18 mouse cellular contexts compared by ENCODE assay signal in the genomic region with DNA sequence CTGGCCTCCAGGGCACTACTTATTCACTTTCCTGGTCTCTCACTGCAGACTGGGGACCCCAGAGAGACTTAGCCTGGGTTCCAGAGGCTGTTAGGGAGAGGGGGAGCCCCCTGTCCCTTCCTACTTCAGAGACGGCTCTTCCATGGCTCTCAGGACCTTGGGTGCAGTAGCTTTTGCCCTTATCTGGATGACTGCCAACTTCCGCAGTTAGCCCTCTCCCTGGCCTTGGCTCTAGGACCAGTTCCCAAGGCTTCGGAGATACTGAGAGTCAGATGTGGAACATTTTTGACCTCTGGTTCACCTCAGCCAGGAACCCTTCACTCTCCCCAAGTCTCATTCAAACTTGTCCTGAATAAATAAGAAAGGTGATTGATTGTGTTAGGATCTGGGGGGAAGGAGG. TPM values are rescaled to one million over a fixed set of nuclear protein-coding genes. Genes with fewer than 3 reads are reported as not detected.
DNase-seq lines count a peak whose midpoint lies in the region; ATAC-seq and TF ChIP-seq lines count a peak whose summit lies in the region.
"Had no signal": no experiment of that assay in that cellular context is flagged by ENCODE, and none has a peak within 500 bp of the region (broad histone marks: within the 10 kb centered on the region; RNA-seq: fewer than 3 reads in every experiment).

No protein-coding gene starts in this region.

- peak; percentile 10; the same call in 1 of the 2 replicates for ATAC-seq in heart, embryonic 12.5 days (ENCODE audit: insufficient number of reproducible peaks, low FRiP score)
- no peak for ATAC-seq in stomach, embryonic 16.5 days (ENCODE audit: insufficient read depth, low FRiP score)
- ATAC-seq: midbrain, embryonic 16.5 days had no signal

- no peaks in the 10 kb centered on the region for H3K27me3 ChIP-seq in liver, adult 2 months (ENCODE audit: control insufficient read depth, insufficient read depth, low read length)
- H3K27me3 ChIP-seq in heart, embryonic 12.5 days (replicated peaks) = no peaks in the 10 kb centered on the region
- H3K27me3 ChIP-seq in stomach, embryonic 16.5 days (ENCODE audit: control insufficient read depth, insufficient read depth, low read length) = no peaks in the 10 kb centered on the region
- H3K27me3 ChIP-seq: limb, embryonic 15.5 days had no signal

- WGBS in liver, adult 2 months = 4% methylated on average over 3 of the region's 3 CpGs
- WGBS in heart, embryonic 12.5 days = 13% methylated on average over 3 of the region's 3 CpGs
- WGBS in stomach, embryonic 16.5 days = 40% methylated on average over 3 of the region's 3 CpGs

- H3K9me3 ChIP-seq in heart, embryonic 12.5 days (replicated peaks) = no peaks in the 10 kb centered on the region
- H3K9me3 ChIP-seq in stomach, embryonic 16.5 days (replicated peaks; ENCODE audit: control insufficient read depth, low read length) = no peaks in the 10 kb centered on the region
- H3K9me3 ChIP-seq: limb, embryonic 15.5 days had no signal

- H3K9ac ChIP-seq in liver, adult 2 months (ENCODE audit: low read depth, low read length) = peak overlapping the region; percentile 15; the same call in 1 of the 2 replicates
- H3K9ac ChIP-seq in heart, embryonic 12.5 days = no peak overlapping the region
- peak overlapping the region; percentile 32 for H3K9ac ChIP-seq in stomach, embryonic 16.5 days (ENCODE audit: low read length)
- H3K9ac ChIP-seq: hindbrain, embryonic 14.5 days; limb, embryonic 15.5 days had no signal

- peaks cover 30% of the 10 kb centered on the region for H3K4me1 ChIP-seq in liver, adult 2 months (ENCODE audit: control insufficient read depth, insufficient read depth, low read length)
- H3K4me1 ChIP-seq in heart, embryonic 12.5 days (replicated peaks) = peaks cover 23% of the 10 kb centered on the region
- no peaks in the 10 kb centered on the region; the same call in 1 of the 2 replicates for H3K4me1 ChIP-seq in stomach, embryonic 16.5 days (ENCODE audit: control insufficient read depth, insufficient read depth, low read length)
- H3K4me1 ChIP-seq: limb, embryonic 15.5 days had no signal

- H3K4me3 ChIP-seq in liver, adult 2 months (ENCODE audit: insufficient read depth, low read depth, low read length) = peak overlapping the region; percentile 2; the same call in 1 of the 2 replicates
- no peak overlapping the region for H3K4me3 ChIP-seq in heart, embryonic 12.5 days
- no peak overlapping the region for H3K4me3 ChIP-seq in stomach, embryonic 16.5 days (replicated peaks; ENCODE audit: low read length)
- H3K4me3 ChIP-seq: limb, embryonic 15.5 days had no signal

- H3K27ac ChIP-seq in liver, adult 2 months (replicated peaks; ENCODE audit: insufficient read depth, low read depth, low read length) = peak overlapping the region; percentile 28
- H3K27ac ChIP-seq in heart, embryonic 12.5 days (ENCODE audit: poor library complexity, severe bottlenecking) = peak overlapping the region; percentile 10; the same call in 1 of the 2 replicates
- no peak overlapping the region for H3K27ac ChIP-seq in stomach, embryonic 16.5 days (ENCODE audit: low read length)
- H3K27ac ChIP-seq: hindbrain, embryonic 14.5 days; limb, embryonic 15.5 days had no signal

- H3K36me3 ChIP-seq in liver, adult 2 months (ENCODE audit: control insufficient read depth, insufficient read depth, low read length) = no peaks in the 10 kb centered on the region
- H3K36me3 ChIP-seq in heart, embryonic 12.5 days = no peaks in the 10 kb centered on the region
- no peaks in the 10 kb centered on the region for H3K36me3 ChIP-seq in stomach, embryonic 16.5 days (ENCODE audit: control insufficient read depth, insufficient read depth, low read length)
- H3K36me3 ChIP-seq: limb, embryonic 15.5 days had no signal

- no peak for TF ChIP-seq CTCF in liver, adult 2 months (IDR thresholded peaks at IDR 0.05; ENCODE audit: low read depth, low read length)

- H3K79me2 ChIP-seq in liver, adult 2 months (ENCODE audit: control insufficient read depth, insufficient read depth, low read length) = no peaks in the 10 kb centered on the region

- no peak for TF ChIP-seq POLR2A in liver, adult 2 months (IDR thresholded peaks at IDR 0.05; ENCODE audit: extremely low read depth, insufficient read depth, low read length)

- H3K4me2 ChIP-seq in heart, embryonic 12.5 days = peak overlapping the region; percentile 12; the same call in 1 of the 2 replicates
- H3K4me2 ChIP-seq in stomach, embryonic 16.5 days (ENCODE audit: low read depth, low read length) = no peak overlapping the region
- H3K4me2 ChIP-seq: hindbrain, embryonic 14.5 days; limb, embryonic 15.5 days had no signal

- DNase-seq in liver, adult 2 months (ENCODE audit: extremely low read depth, low read depth, low spot score) = peak; percentile 74
- no peak for DNase-seq in liver
- DNase-seq in kidney, adult 8-10 months = peak; percentile 60 to 75
- DNase-seq in cerebellum, adult 8-10 months = no peak
- DNase-seq in right cerebral cortex, postnatal 10 days (ENCODE audit: low spot score in 2 of 2) = no peak
- DNase-seq in right cerebral cortex, adult 18-20 months = no peak
- DNase-seq: cerebellum, postnatal 36 days; thymus, postnatal 36 days had no signal

RNA-seq across cellular contexts. Expression of gene Trim80, which starts 6.6 kb away (rescaled TPM):
- total RNA-seq in liver, adult 2 months (2014; rRNA removed) = 0.74 and 0.94 TPM in 2 replicates
- polyA plus RNA-seq in liver, adult 2 months (2012; rRNA removed) = 2.0 and 4.0 TPM in 2 replicates
- polyA plus RNA-seq in heart, embryonic 12.5 days (2016; fragmentation: Nextera tagmentation; extraction: Ambion mirVana) = 0.19 and 0.35 TPM in 2 replicates
- 0.22 and 0.26 TPM in 2 replicates for polyA plus RNA-seq in stomach, embryonic 16.5 days (2015; fragmentation: Nextera tagmentation; extraction: Ambion mirVana)
- total RNA-seq: gastrocnemius, adult 18-20 months; neutrophil, adult 5-6 weeks had no signal
- polyA plus RNA-seq: C2C12; erythroblast, embryonic 14.5 days; hindbrain, embryonic 14.5 days; limb, embryonic 15.5 days; midbrain, embryonic 16.5 days had no signal

RNA-seq across cellular contexts. Expression of gene Slc16a5, which starts 15.4 kb away (rescaled TPM):
- total RNA-seq in liver, adult 2 months (2014; rRNA removed) = 23.0 and 36.3 TPM in 2 replicates
- polyA plus RNA-seq in liver, adult 2 months (2012; rRNA removed) = 49.1 and 101 TPM in 2 replicates
- 0.17 TPM in 1 of 2 replicates, not detected in the other for polyA plus RNA-seq in heart, embryonic 12.5 days (2016; fragmentation: Nextera tagmentation; extraction: Ambion mirVana)
- 2.8 and 3.7 TPM in 2 replicates for polyA plus RNA-seq in stomach, embryonic 16.5 days (2015; fragmentation: Nextera tagmentation; extraction: Ambion mirVana)
- total RNA-seq: gastrocnemius, adult 18-20 months; layer of hippocampus, postnatal 10 days had no signal
- polyA plus RNA-seq: erythroblast, embryonic 14.5 days; hindbrain, embryonic 14.5 days; limb, embryonic 15.5 days had no signal

RNA-seq across cellular contexts. Expression of gene Kctd2, which starts 27.0 kb away (rescaled TPM):
- 10.0 and 14.2 TPM in 2 replicates for total RNA-seq in liver, adult 2 months (2014; rRNA removed)
- 18.2 and 21.1 TPM in 2 replicates for polyA plus RNA-seq in liver, adult 2 months (2012; rRNA removed)
- 16.0 and 17.5 TPM in 2 replicates for polyA plus RNA-seq in heart, embryonic 12.5 days (2016; fragmentation: Nextera tagmentation; extraction: Ambion mirVana)
- 3.2 and 3.6 TPM in 2 replicates for polyA plus RNA-seq in stomach, embryonic 16.5 days (2015; fragmentation: Nextera tagmentation; extraction: Ambion mirVana)

RNA-seq across cellular contexts. Expression of gene Atp5h, which starts 27.1 kb away (rescaled TPM):
- total RNA-seq in liver, adult 2 months (2014; rRNA removed) = 480 and 648 TPM in 2 replicates
- 103 and 134 TPM in 2 replicates for polyA plus RNA-seq in liver, adult 2 months (2012; rRNA removed)
- polyA plus RNA-seq in heart, embryonic 12.5 days (2016; fragmentation: Nextera tagmentation; extraction: Ambion mirVana) = 1,576 and 1,627 TPM in 2 replicates
- 746 and 843 TPM in 2 replicates for polyA plus RNA-seq in stomach, embryonic 16.5 days (2015; fragmentation: Nextera tagmentation; extraction: Ambion mirVana)

RNA-seq across cellular contexts. Expression of gene Armc7, which starts 28.6 kb away (rescaled TPM):
- total RNA-seq in liver, adult 2 months (2014; rRNA removed) = 1.6 and 1.7 TPM in 2 replicates
- polyA plus RNA-seq in liver, adult 2 months (2012; rRNA removed) = 3.2 and 4.0 TPM in 2 replicates
- polyA plus RNA-seq in heart, embryonic 12.5 days (2016; fragmentation: Nextera tagmentation; extraction: Ambion mirVana) = 5.8 and 6.4 TPM in 2 replicates
- 7.9 and 8.0 TPM in 2 replicates for polyA plus RNA-seq in stomach, embryonic 16.5 days (2015; fragmentation: Nextera tagmentation; extraction: Ambion mirVana)

Comparison
In these comparisons a context has a peak if more than half of its experiments do, and no peak if none do; other contexts are left out.
1. DNase-seq: peak in liver, adult 2 months (single experiment) and kidney, adult 8-10 months (2 of 2); none in liver (single experiment), cerebellum, adult 8-10 months (single experiment), right cerebral cortex, postnatal 10 days (0 of 2) and right cerebral cortex, adult 18-20 months (single experiment).
2. RNA of gene Slc16a5, which starts 15.4 kb away (polyA plus RNA-seq): 49.1 to 101 TPM in liver, adult 2 months; 2.8 to 3.7 TPM in stomach, embryonic 16.5 days and 0.17 TPM in heart, embryonic 12.5 days; every median in the first group is over 10 times any median in the second.